Mouse (Mus musculus) duodenum, adult 2 months (tissue): ENCODE measurements around the gene Il18. TPM values are rescaled to one million over a fixed set of nuclear protein-coding genes. Genes with fewer than 3 reads are reported as not detected.

Source experiments
- polyA plus RNA-seq: library from polyadenylated mRNA; depleted of rRNA; stranded (reverse); fragments of >200 nt; gene quantifications from 2 replicates; pipeline ENCODE4 v1.2.3, GENCODE M21; 2012; ENCODE audit warnings: low replicate concordance; rRNA removed

The Il18 gene
- 12.4 and 14.0 TPM in 2 replicates for polyA plus RNA-seq

GRCm38 (mm10) chr9:50554241-50555093 is at the start of gene Il18:
Gene Il18 (plus strand): TSS chr9:50554827.

DNA sequence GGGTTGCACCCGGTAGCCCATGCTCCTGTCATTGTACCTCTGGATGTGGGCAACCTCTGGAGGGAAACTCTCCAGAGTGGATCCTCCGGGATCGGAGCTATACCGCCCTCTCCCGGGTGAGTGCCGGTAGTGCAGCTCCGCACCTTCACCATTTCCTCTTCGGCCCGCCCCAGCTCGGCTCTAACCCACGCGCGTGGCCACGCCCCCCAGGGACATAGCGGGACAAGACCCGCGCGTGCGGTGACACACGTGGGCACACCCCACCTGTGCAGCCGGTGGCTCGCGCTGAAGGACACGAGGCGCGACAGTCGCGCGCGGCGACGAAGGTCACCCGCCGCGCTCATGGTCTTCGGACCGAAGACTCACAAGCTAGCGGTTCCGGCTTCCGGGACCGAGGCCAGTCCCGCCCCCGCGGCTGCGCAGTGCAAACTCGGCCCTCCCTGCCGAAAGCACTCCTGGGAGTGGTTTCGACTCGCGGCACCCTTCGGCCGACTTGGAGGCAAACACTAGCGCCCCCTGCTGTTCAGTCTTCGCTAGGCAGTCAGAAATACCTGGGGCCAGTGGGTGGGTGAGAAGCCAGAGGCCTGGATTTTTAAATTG is 26.2 kb upstream of the Il18 start, which contains the start of gene Pts:
Pts (minus strand) TSS at position 432 of the 600 bp plus-strand sequence.

DNA sequence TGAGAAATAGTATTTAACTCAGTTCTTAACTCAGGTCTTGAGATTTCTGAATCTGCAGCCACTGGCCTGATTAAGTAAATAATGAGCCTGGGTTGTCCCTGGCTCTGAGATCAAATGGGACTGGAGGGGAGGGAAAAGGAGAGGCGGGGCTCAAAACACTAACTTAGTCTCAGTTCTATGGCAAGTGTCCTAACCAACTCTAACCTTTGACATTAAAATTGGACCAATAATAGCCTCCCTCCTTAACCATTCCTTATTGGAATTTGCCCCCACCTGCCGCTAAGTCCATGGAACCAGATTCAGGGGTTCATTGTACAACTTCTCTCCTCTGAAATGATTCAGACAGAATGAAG is 443 bp downstream of the Il18 start, which contains the start of gene Bco2:
Bco2 (minus strand) TSS at position 88 of the 353 bp plus-strand sequence.

GRCm38 (mm10) chr9:50561145-50561917 is 6.7 kb downstream of the Il18 start, which contains the start of gene Tex12:
Gene Tex12 (minus strand): TSS chr9:50561325.

GRCm38 (mm10) chr9:50603189-50603997 is 48.8 kb downstream of the Il18 start, which contains the start of the genes Sdhd and Timm8b:
Gene Sdhd (minus strand): TSS chr9:50603812.
Gene Timm8b (plus strand): TSS chr9:50603910.

GRCm38 (mm10) chr9:50616766-50617603 is 62.4 kb downstream of the Il18 start, which contains the start of the genes Pih1d2 and Nkapd1:
Gene Pih1d2 (plus strand): TSS chr9:50617321.
Gene Nkapd1 (minus strand): TSS chr9:50617464.

Other genes with a start within 250 kb of the Il18 start
- gene Rpl10-ps3, start 209.9 kb upstream of the Il18 start, polyA plus RNA-seq: 1.5 and 3.7 TPM in 2 replicates
- 0.26 and 16.1 TPM in 2 replicates for gene Plet1, start 60.3 kb upstream of the Il18 start, polyA plus RNA-seq
- 11.8 and 14.8 TPM in 2 replicates for gene Pts, start 26.1 kb upstream of the Il18 start, polyA plus RNA-seq
- 5.6 and 10.1 TPM in 2 replicates for gene Bco2, start 354 bp downstream of the Il18 start, polyA plus RNA-seq
- gene Tex12, start 6.5 kb downstream of the Il18 start, polyA plus RNA-seq: not detected in 2 replicates
- 493 and 524 TPM in 2 replicates for gene Sdhd, start 49.0 kb downstream of the Il18 start, polyA plus RNA-seq
- 49.7 and 77.5 TPM in 2 replicates for gene Timm8b, start 49.1 kb downstream of the Il18 start, polyA plus RNA-seq
- gene Pih1d2, start 62.5 kb downstream of the Il18 start, polyA plus RNA-seq: 0.30 and 0.44 TPM in 2 replicates
- 2.1 and 3.4 TPM in 2 replicates for gene Nkapd1, start 62.6 kb downstream of the Il18 start, polyA plus RNA-seq
- gene Dlat, start 105.0 kb downstream of the Il18 start, polyA plus RNA-seq: 9.7 and 18.9 TPM in 2 replicates
- gene Dixdc1, start 184.7 kb downstream of the Il18 start, polyA plus RNA-seq: 0.30 and 2.1 TPM in 2 replicates
- 8.1 and 11.5 TPM in 2 replicates for gene 2310030G06Rik, start 191.7 kb downstream of the Il18 start, polyA plus RNA-seq
- 38.3 and 50.6 TPM in 2 replicates for gene Cryab, start 196.5 kb downstream of the Il18 start, polyA plus RNA-seq
- 8.3 and 12.9 TPM in 2 replicates for gene Hspb2, start 197.5 kb downstream of the Il18 start, polyA plus RNA-seq
- 1.9 and 2.8 TPM in 2 replicates for gene Fdxacb1, start 213.4 kb downstream of the Il18 start, polyA plus RNA-seq
- 15.5 and 18.9 TPM in 2 replicates for gene Alg9, start 220.2 kb downstream of the Il18 start, polyA plus RNA-seq
- gene 1110032A03Rik, start 220.7 kb downstream of the Il18 start, polyA plus RNA-seq: 12.4 and 15.5 TPM in 2 replicates